Mouse (Mus musculus): Measurements from ENCODE around the gene Iqce.

- TF ChIP-seq CTCF (IDR thresholded peaks at IDR 0.05; ENCODE audit: extremely low read depth, insufficient read depth, insufficient read length, insufficient replicate concordance) (no peak), POLR2A (IDR thresholded peaks at IDR 0.05; ENCODE audit: low read depth, low read length) (no peak)
Measured at GRCm38 (mm10) chr5:140614141-140614540, 88.0 kb downstream of the Iqce start.
